Mouse (Mus musculus) neural tube, embryonic 11.5 days (tissue): ENCODE measurements at regions not wholly inside any gene's neighbourhood (a gene's known extent, or its start where the extent isn't known, plus 50 kb on each side); places are given as distances from the start of the nearest gene placed in this dataset.
"Not testable (repeated sequence)": the region's sequence is repeated elsewhere in the genome, so short reads cannot be mapped to it uniquely, and the experiment has no call there.

Experiments used
- ATAC-seq: fragments of 200-750 bp; cut with Nextera tagmentation; 2 replicates; pipeline ENCODE4 v1.8.0; 2017; ENCODE audit warnings: moderate number of reproducible peaks, mild to moderate bottlenecking, moderate TSS enrichment, moderate library complexity; ENCODE audit not compliant: insufficient read depth, low FRiP score, low TSS enrichment
- DNase-seq: peaks from one replicate; pipeline ENCODE4 v3.0.0-alpha.2; 2015; ENCODE audit warnings: low spot score
- H3K27ac ChIP-seq: fragments of 300-500 bp; sonication (generic); 2 replicates; pipeline ENCODE4 v1.5.1; 2014; ENCODE audit warnings: low read depth, mild to moderate bottlenecking, low read length
- H3K27me3 ChIP-seq: fragments of 300-500 bp; sonication (generic); 2 replicates; pipeline ENCODE4 v1.6.1; 2014; ENCODE audit warnings: mild to moderate bottlenecking, low read length, mixed read lengths; ENCODE audit not compliant: control insufficient read depth, insufficient read depth
- H3K36me3 ChIP-seq: fragments of 300-500 bp; sonication (generic); 2 replicates; pipeline ENCODE4 v1.6.1; 2014; ENCODE audit warnings: mild to moderate bottlenecking, low read length, moderate library complexity, mixed read lengths; ENCODE audit not compliant: control insufficient read depth, insufficient read depth
- H3K4me1 ChIP-seq: fragments of 300-500 bp; sonication (generic); 2 replicates; pipeline ENCODE4 v1.6.1; 2014; ENCODE audit warnings: low read length, mixed read lengths; ENCODE audit not compliant: control insufficient read depth, insufficient read depth
- H3K4me2 ChIP-seq: fragments of 300-500 bp; sonication (generic); 2 replicates; pipeline ENCODE4 v1.6.1; 2014; ENCODE audit warnings: low read depth, mild to moderate bottlenecking, moderate library complexity
- H3K4me3 ChIP-seq: fragments of 300-500 bp; sonication (generic); 2 replicates; pipeline ENCODE4 v1.5.1; 2014; ENCODE audit warnings: low read depth, low read length
- H3K9ac ChIP-seq: fragments of 300-500 bp; sonication (generic); 2 replicates; pipeline ENCODE4 v1.6.1; 2014; ENCODE audit warnings: mild to moderate bottlenecking, low read length
- H3K9me3 ChIP-seq: fragments of 300-500 bp; sonication (generic); 2 replicates; pipeline ENCODE4 v1.6.1; 2016; ENCODE audit warnings: low read length; ENCODE audit not compliant: control insufficient read depth
- WGBS: fragments of 180-500 bp; shearing (Covaris S2); extraction: QIAGEN DNeasy Blood & Tissue Kit; methylation state at CpG from one replicate; pipeline ENCODE4 v1.1.7; 2014; 5-methylcytosine and 5-hydroxymethylcytosine counted together

- Histone ChIP-seq H3K4me1 (0 out of 2 replicates have a peak, but pooled peaks cover 2% of the 10 kb centered on the region), H3K4me2 (no peak overlapping the region), H3K4me3 (no peak overlapping the region), H3K36me3 (no peaks in the 10 kb centered on the region), H3K9me3 (no peaks in the 10 kb centered on the region), H3K27ac (no peak overlapping the region), H3K9ac (no peak overlapping the region), H3K27me3 (no peaks in the 10 kb centered on the region)
- ATAC-seq (no peak), DNase-seq (no peak)
- 88% methylated on average over 11 of the region's 11 CpGs for WGBS
Observed at GRCm38 (mm10) chr2:17855566-17856264, 124.5 kb upstream of the Nebl start.

- H3K9me3 ChIP-seq: no peaks in the 10 kb centered on the region
- H3K4me3 ChIP-seq: no peak overlapping the region
- ATAC-seq (no peak), DNase-seq (no peak)
- 0 out of 2 replicates have a peak, but pooled peaks cover 2% of the 10 kb centered on the region for H3K4me1 ChIP-seq
- H3K4me2 ChIP-seq: no peak overlapping the region
- WGBS: 40% methylated on average over 3 of the region's 3 CpGs
- H3K9ac ChIP-seq: no peak overlapping the region
- no peaks in the 10 kb centered on the region for H3K36me3 ChIP-seq
- H3K27ac ChIP-seq: no peak overlapping the region
- H3K27me3 ChIP-seq: no peaks in the 10 kb centered on the region
Observed at GRCm38 (mm10) chr2:17854088-17854487, 122.8 kb upstream of the Nebl start.

- H3K4me1 ChIP-seq: 0 out of 2 replicates have a peak, but pooled peaks cover 2% of the 10 kb centered on the region
- no peaks in the 10 kb centered on the region for H3K36me3 ChIP-seq
- H3K27ac ChIP-seq: no peak overlapping the region
- ATAC-seq (0 out of 2 replicates have a peak, but pooled peaks have one; percentile 36), DNase-seq (no peak)
- no peak overlapping the region for H3K4me2 ChIP-seq
- H3K9ac ChIP-seq: no peak overlapping the region
- no peaks in the 10 kb centered on the region for H3K27me3 ChIP-seq
- 22% methylated on average over 11 of the region's 11 CpGs for WGBS
- H3K9me3 ChIP-seq: no peaks in the 10 kb centered on the region
- H3K4me3 ChIP-seq: no peak overlapping the region
Observed at GRCm38 (mm10) chr2:17853500-17854011, 122.3 kb upstream of the Nebl start.

GRCm38 (mm10) chr2:17852740-17853499, 121.7 kb upstream of the Nebl start:
- Histone ChIP-seq H3K27ac (no peak overlapping the region), H3K36me3 (no peaks in the 10 kb centered on the region), H3K4me1 (0 out of 2 replicates have a peak, but pooled peaks cover 2% of the 10 kb centered on the region), H3K9ac (no peak overlapping the region), H3K9me3 (no peaks in the 10 kb centered on the region), H3K27me3 (no peaks in the 10 kb centered on the region), H3K4me3 (no peak overlapping the region), H3K4me2 (peak overlapping the region; percentile 42)
- ATAC-seq (peak; percentile 48), DNase-seq (peak; percentile 39)
- WGBS: 5% methylated on average over 16 of the region's 16 CpGs

GRCm38 (mm10) chr2:17850741-17851140, 119.5 kb upstream of the Nebl start:
- DNase-seq: no peak
- no peak overlapping the region for H3K4me3 ChIP-seq

GRCm38 (mm10) chr2:17849267-17849666, 118.0 kb upstream of the Nebl start:
- no peak for DNase-seq
- Histone ChIP-seq H3K4me3 (no peak overlapping the region), H3K27me3 (no peaks in the 10 kb centered on the region), H3K9ac (no peak overlapping the region), H3K9me3 (no peaks in the 10 kb centered on the region), H3K4me1 (0 out of 2 replicates have a peak, but pooled peaks cover 2% of the 10 kb centered on the region), H3K27ac (no peak overlapping the region), H3K4me2 (no peak overlapping the region), H3K36me3 (no peaks in the 10 kb centered on the region)
- ATAC-seq: no peak
- 36% methylated on average over 4 of the region's 4 CpGs for WGBS

More at GRCm38 (mm10) chr2:17850741-17851140, 119.5 kb upstream of the Nebl start:
- no peaks in the 10 kb centered on the region for H3K27me3 ChIP-seq
- H3K4me2 ChIP-seq: no peak overlapping the region
- no peaks in the 10 kb centered on the region for H3K9me3 ChIP-seq
- H3K9ac ChIP-seq: no peak overlapping the region
- no peak overlapping the region for H3K27ac ChIP-seq
- 0 out of 2 replicates have a peak, but pooled peaks cover 2% of the 10 kb centered on the region for H3K4me1 ChIP-seq
- no peaks in the 10 kb centered on the region for H3K36me3 ChIP-seq
- no peak for ATAC-seq
- 92% methylated on average over 4 of the region's 4 CpGs for WGBS

GRCm38 (mm10) chr2:17845447-17846092, 114.3 kb upstream of the Nebl start:
- not testable (repeated sequence) for H3K27me3 ChIP-seq, ATAC-seq, H3K9me3 ChIP-seq, DNase-seq, H3K4me1 ChIP-seq, H3K27ac ChIP-seq, H3K4me3 ChIP-seq, H3K36me3 ChIP-seq, H3K9ac ChIP-seq, H3K4me2 ChIP-seq
- 69% methylated on average over 4 of the region's 7 CpGs for WGBS

- 73% methylated on average over 8 of the region's 8 CpGs for WGBS
- DNase-seq: no peak
- ATAC-seq: no peak
- no peaks in the 10 kb centered on the region for H3K4me1 ChIP-seq
- no peaks in the 10 kb centered on the region for H3K36me3 ChIP-seq
- no peak overlapping the region for H3K9ac ChIP-seq
- no peaks in the 10 kb centered on the region for H3K9me3 ChIP-seq
- no peaks in the 10 kb centered on the region for H3K27me3 ChIP-seq
- no peak overlapping the region for H3K4me3 ChIP-seq
- no peak overlapping the region for H3K27ac ChIP-seq
- no peak overlapping the region for H3K4me2 ChIP-seq
Observed at GRCm38 (mm10) chr2:17844662-17845446, 113.6 kb upstream of the Nebl start.
